Mouse (Mus musculus): ENCODE measurements around the gene Cyb5r4. TPM values are rescaled to one million over a fixed set of nuclear protein-coding genes. Genes with fewer than 3 reads are reported as not detected.
"Not testable (repeated sequence)": the region's sequence is repeated elsewhere in the genome, so short reads cannot be mapped to it uniquely, and the experiment has no call there.

Gene Cyb5r4
- total RNA-seq, 2 experiments from 2014 or later = 23.0 to 23.7 TPM

- peak in 1 of 2 experiments; percentile 10 for DNase-seq (ENCODE audit: low spot score in 2 of 2)
These were observed 6.4 kb upstream of the Cyb5r4 start, which contains the start of gene Ripply2 for GRCm38 (mm10) chr9:87015288-87015937. Gene Ripply2, plus strand, starts transcription at chr9:87015537.

DNA sequence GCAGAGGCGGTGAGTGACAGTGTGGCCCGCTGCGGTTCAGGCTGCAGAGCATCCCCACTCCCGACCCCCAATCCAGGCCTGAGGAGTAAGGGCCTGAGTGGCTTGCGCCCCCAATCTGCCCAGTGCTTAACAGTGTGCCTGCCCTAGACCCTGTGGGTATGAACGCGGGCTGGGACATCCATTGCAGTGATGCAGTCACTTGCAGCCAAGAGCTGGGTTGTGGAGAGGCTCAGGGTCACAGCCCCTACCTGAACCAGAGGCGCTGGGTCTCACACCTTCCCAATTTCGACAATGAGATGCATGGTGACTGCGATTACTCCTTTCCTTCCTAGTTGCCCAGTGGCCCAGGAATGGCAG lies 5.9 kb upstream of the Cyb5r4 start:
- DNase-seq (ENCODE audit: low spot score in 2 of 2) = no peak

GRCm38 (mm10) chr9:87025764-87026163 lies 4.0 kb downstream of the Cyb5r4 start:
- no peak for DNase-seq (ENCODE audit: low spot score in 2 of 2)

- peak in 1 of 2 experiments; percentile 49 for DNase-seq (ENCODE audit: low spot score in 2 of 2)
These were observed 5.7 kb downstream of the Cyb5r4 start for GRCm38 (mm10) chr9:87027423-87028084.

DNA sequence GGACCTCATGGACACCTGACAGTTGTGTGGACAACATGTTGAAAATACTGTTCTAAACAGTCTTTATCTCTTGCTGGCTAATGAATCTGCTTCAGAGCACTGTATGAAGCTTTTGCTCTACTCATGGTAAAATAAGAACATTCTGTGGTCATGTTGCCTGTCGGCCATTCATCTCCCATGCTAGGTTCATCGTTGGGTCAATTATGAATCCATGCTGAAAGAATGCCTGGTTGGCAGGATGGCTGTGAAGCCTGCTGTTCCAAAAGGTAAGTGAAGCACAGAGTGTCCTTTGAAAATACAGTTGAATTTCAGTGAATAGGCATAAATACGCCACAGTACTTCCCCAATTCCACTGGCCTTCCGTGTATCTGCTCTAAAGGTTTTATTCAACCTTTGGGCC lies 10.4 kb downstream of the Cyb5r4 start:
- no peak for DNase-seq (ENCODE audit: low spot score in 2 of 2)

GRCm38 (mm10) chr9:87034831-87035580 lies 13.2 kb downstream of the Cyb5r4 start:
- no peak for DNase-seq (ENCODE audit: low spot score in 2 of 2)

- DNase-seq (ENCODE audit: low spot score in 2 of 2) = no peak
These were observed 27.6 kb downstream of the Cyb5r4 start for GRCm38 (mm10) chr9:87049425-87049824.

DNA sequence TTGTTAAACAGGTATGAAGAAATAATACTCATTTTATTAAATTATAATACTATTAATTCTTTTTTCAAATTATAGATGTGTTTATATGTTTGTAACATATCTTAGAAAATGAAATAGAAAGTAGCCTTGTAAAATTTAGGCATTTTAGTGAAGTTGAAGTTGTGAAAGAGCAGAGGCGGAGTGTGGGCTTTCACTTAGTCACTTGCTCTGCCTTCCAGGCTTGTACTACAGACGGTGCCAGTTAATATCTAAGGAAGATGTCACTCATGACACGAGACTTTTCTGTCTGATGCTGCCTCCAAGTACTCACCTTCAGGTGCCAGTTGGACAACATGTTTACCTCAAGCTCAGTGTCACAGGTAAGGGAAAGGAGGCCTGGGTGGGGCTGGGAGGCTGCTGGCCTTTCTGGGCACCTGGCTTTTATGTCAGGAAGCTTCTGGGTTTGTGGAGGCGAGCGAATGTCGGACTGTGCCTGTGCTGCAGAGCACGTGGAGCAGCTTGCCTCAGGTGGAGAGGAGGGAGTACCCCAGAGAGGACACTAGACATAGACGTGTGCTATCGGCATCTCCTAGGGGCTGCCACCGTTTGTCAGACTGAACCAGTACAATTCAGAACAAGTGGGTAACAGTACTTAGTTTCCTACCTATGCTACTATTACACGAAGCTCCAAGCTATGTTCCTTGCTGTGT lies 33.9 kb downstream of the Cyb5r4 start:
- DNase-seq (ENCODE audit: low spot score in 2 of 2) = no peak

DNA sequence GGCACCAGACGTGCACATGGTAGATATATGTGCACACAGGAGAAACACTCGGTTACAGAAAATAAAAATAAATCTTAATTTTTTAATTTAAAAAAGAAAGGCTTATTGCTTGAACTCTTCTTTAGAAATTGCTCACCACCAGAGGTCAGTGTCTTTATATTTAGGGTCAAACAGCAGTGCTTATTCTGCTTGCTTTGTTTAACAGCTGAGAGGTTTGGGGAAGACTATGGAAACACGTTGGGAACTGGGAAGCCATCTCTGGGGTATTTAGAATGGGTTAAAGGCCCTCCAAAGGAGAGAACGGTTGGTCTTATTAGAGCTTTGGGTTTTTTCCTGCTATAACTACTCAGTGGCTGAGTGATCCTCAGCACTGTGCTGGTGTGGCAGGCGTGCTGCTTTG lies 40.5 kb downstream of the Cyb5r4 start:
- DNase-seq (ENCODE audit: low spot score in 2 of 2) = no peak

GRCm38 (mm10) chr9:87068160-87068559 lies 46.3 kb downstream of the Cyb5r4 start:
- DNase-seq (ENCODE audit: low spot score in 2 of 2) = no peak

DNA sequence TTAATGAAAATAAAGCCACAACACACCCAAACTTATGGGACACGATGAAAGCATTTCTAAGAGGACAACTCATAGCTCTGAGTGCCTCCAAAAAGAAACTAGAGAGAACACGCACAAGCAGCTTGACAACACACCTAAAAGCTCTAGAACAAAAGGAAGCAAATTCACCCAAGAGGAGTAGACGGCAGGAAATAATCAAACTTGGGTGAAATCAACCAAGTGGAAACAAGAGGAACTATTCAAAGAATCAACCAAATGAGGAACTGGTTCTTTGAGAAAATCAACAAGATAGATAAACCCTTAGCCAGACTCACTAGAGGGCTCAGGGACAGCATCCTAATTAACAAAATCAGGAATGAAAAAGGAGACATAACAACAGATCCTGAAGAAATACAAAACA lies 49.8 kb downstream of the Cyb5r4 start:
- DNase-seq (ENCODE audit: low spot score in 2 of 2) = not testable (repeated sequence)

GRCm38 (mm10) chr9:87077919-87078318 lies 56.1 kb downstream of the Cyb5r4 start:
- DNase-seq (ENCODE audit: low spot score in 2 of 2) = no peak

GRCm38 (mm10) chr9:87079511-87079910 lies 57.7 kb downstream of the Cyb5r4 start:
- DNase-seq (ENCODE audit: low spot score in 2 of 2) = no peak

GRCm38 (mm10) chr9:87086991-87087390 lies 65.2 kb downstream of the Cyb5r4 start:
- DNase-seq (ENCODE audit: low spot score in 2 of 2) = no peak

GRCm38 (mm10) chr9:87097989-87098388 lies 76.2 kb downstream of the Cyb5r4 start:
- no peak for DNase-seq (ENCODE audit: low spot score in 2 of 2)

DNA sequence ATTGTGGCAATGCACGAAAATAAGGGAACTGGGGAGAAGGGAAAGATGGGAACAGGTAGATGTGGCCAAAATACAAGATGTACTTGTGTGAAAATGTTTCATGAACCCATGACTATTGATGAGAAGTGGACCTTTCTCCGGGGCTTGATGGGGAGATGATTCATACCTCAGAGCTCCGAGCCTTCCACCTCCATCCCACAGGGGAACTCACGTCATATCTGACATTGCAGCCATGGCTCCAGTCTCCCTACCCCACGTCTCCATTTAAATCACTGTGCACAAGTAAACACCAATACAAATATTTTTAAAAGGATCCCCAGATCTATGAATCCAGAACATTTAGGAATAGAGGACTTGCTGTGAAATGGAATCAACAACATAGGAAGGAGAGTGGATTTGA lies 93.2 kb downstream of the Cyb5r4 start:
- no peak for DNase-seq (ENCODE audit: low spot score in 2 of 2)

DNA sequence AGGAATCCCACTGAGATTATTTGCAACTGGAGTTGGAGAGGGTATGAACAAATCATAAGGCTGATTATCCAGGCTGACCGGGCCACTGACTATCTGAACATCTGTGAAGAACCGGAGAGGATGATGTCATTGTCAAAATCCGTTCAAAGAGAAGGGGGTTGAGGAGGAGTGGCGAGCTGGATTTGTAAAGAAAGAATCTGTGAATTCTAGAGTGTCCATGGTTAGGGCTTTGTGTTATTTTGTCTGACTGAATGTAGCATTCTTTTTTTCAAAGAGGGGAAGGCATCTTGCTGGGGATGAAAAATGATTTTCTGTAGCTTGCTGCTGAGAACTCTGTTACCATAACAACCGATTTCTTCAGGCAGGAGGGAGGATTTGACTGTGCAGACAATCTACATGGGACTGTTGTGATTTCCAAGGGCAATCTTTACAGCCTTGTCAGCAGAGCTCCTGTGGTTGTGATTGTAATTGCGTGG lies 93.7 kb downstream of the Cyb5r4 start:
- DNase-seq (ENCODE audit: low spot score in 2 of 2) = no peak

DNA sequence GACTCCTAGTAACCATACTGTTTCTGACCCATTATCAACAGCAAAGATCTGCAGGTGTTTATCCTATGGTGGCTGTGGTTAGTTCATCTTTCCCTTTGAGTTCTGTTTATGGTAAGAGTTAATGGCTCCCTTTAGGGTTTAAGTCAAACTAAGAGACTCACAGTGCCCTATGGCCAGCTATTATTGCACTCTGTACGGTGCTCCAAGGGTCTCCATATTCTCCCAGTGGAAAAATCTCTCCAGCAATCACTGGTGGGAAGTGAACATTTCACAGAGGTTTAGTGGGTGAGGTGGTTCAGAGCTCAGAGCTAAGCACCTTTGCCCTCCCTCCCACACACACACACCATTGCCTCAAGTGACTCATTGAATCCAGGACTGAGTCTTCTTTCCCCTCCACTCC lies 94.2 kb downstream of the Cyb5r4 start:
- DNase-seq (ENCODE audit: low spot score in 2 of 2) = no peak

DNA sequence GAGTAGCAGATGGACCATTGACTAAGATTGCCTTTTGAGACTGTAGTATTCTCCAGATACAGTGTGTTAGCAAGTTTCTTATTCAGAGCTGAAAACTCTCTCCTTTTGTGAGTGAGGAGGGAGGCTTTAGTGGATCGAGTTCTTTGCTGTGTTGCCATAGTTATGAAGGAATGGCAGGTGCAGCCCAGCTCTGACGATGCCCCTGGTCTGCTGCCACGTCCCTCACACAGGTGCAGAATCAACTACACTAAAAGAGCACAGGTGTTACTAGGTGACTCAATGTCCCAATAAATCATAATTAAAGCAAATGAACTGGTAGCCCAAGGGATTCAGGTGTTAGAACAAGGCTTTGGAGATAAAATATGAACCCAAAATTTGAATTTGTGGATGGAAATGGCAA lies 97.2 kb downstream of the Cyb5r4 start:
- no peak for DNase-seq (ENCODE audit: low spot score in 2 of 2)

DNA sequence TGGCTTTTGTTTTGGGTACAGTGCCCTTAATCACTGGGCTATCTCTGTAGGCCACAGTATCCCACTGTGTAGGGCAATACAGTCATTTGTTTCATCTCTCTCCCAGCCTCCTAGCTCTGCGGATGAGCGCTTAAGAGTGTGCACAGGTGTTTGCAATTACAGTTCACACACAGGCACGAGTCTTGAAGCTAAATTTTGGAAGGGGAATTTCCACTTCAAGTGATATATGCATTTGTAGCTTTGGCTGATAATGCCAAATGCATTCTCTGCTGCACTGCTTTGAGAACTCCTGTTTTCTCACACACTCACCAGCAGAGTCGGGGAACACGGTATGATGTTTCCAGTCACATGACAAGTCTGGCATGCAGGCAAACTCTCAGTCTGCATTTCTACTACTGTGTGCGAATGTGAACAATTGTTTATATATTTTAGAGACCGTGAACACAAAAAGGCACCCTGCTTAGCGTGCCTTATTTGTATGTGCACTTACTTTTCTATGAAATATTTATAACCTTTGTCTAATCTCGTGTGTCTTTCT lies 100.2 kb downstream of the Cyb5r4 start:
- DNase-seq (ENCODE audit: low spot score in 2 of 2) = no peak

- not testable (repeated sequence) for DNase-seq (ENCODE audit: low spot score in 2 of 2)
These were observed 105.2 kb downstream of the Cyb5r4 start for GRCm38 (mm10) chr9:87127046-87127445.

Measured in gastrocnemius, postnatal 4 days (tissue).